Mouse (Mus musculus) lung, postnatal 0 days (tissue): Measurements from ENCODE around the gene 3110082I17Rik. TPM values are rescaled to one million over a fixed set of nuclear protein-coding genes. Genes with fewer than 3 reads are reported as not detected.
A peak's percentile ranks its signal among the peaks of the same experiment; 100 is the strongest.

ENCODE experiments used
- ATAC-seq: fragments of 200-750 bp; cut with Nextera tagmentation; 2 replicates; pipeline ENCODE4 v1.8.0; 2017; ENCODE audit warnings: moderate library complexity
- DNase-seq: peaks from one replicate; pipeline ENCODE4 v3.0.0-alpha.2; 2016; ENCODE audit warnings: low spot score
- H3K27ac ChIP-seq: fragments of 300-500 bp; sonication (generic); 2 replicates; pipeline ENCODE4 v1.5.1; 2014; ENCODE audit warnings: antibody characterized with exemption, mild to moderate bottlenecking, low read length, mixed read lengths
- H3K27me3 ChIP-seq: fragments of 300-500 bp; sonication (generic); replicated peaks from 2 replicates; pipeline ENCODE4 v1.6.1; 2014; ENCODE audit warnings: low read length, mixed read lengths; ENCODE audit not compliant: insufficient read depth
- H3K36me3 ChIP-seq: fragments of 300-500 bp; sonication (generic); 2 replicates; pipeline ENCODE4 v1.6.1; 2014; ENCODE audit warnings: low read length, mixed read lengths; ENCODE audit not compliant: insufficient read depth
- H3K4me1 ChIP-seq: fragments of 300-500 bp; sonication (generic); 2 replicates; pipeline ENCODE4 v1.6.1; 2014; ENCODE audit warnings: antibody characterized with exemption, low read depth, low read length, mixed read lengths; ENCODE audit not compliant: insufficient read depth
- H3K4me2 ChIP-seq: fragments of 300-500 bp; sonication (generic); replicated peaks from 2 replicates; pipeline ENCODE4 v1.6.1; 2014; ENCODE audit warnings: low read depth, mild to moderate bottlenecking, low read length, moderate library complexity, mixed read lengths
- H3K4me3 ChIP-seq: fragments of 300-500 bp; sonication (generic); 2 replicates; pipeline ENCODE4 v1.5.1; 2014; ENCODE audit warnings: low read depth, low read length
- H3K9ac ChIP-seq: fragments of 300-500 bp; sonication (generic); replicated peaks from 2 replicates; pipeline ENCODE4 v1.6.1; 2014; ENCODE audit warnings: low read depth, mild to moderate bottlenecking
- H3K9me3 ChIP-seq: fragments of 300-500 bp; sonication (generic); 2 replicates; pipeline ENCODE4 v1.6.1; 2016; ENCODE audit warnings: low read length, mixed read lengths
- CTCF ChIP-seq: IDR thresholded peaks from 2 replicates; pipeline ENCODE4 v1.5.1; 2016; ENCODE audit warnings: antibody characterized with exemption, mild to moderate bottlenecking
- EP300 ChIP-seq: IDR thresholded peaks from 2 replicates; pipeline ENCODE4 v1.6.1; 2016; ENCODE audit warnings: antibody characterized with exemption, mild to moderate bottlenecking, control low read depth
- WGBS: fragments of 180-500 bp; shearing (Covaris S2); extraction: QIAGEN DNeasy Blood & Tissue Kit; methylation state at CpG from one replicate; pipeline ENCODE4 v1.1.7; 2014; 5-methylcytosine and 5-hydroxymethylcytosine counted together
- polyA plus RNA-seq: library from polyadenylated mRNA; unstranded; fragments of >200 nt; fragmentation: Nextera tagmentation; extraction: Ambion mirVana; gene quantifications from 2 replicates; pipeline ENCODE4 v1.2.1, GENCODE M21; 2015

The 3110082I17Rik gene
- polyA plus RNA-seq, 1 experiment from 2014 or later, result 16.1 TPM

GRCm38 (mm10) chr5:139333301-139334013 lies 126.9 kb downstream of the 3110082I17Rik start:
- H3K27ac ChIP-seq, result no peak overlapping the region
- H3K27me3 ChIP-seq, result no peaks in the 10 kb centered on the region
- no peak overlapping the region for H3K4me2 ChIP-seq
- DNase-seq (peak; percentile 3), ATAC-seq (no peak)
- no peak overlapping the region for H3K9ac ChIP-seq
- TF ChIP-seq EP300 (no peak), CTCF (no peak)
- H3K4me1 ChIP-seq, result no peaks in the 10 kb centered on the region
- peaks cover 4% of the 10 kb centered on the region; the same call in 1 of the 2 replicates for H3K36me3 ChIP-seq
- WGBS, result 77% methylated on average over 16 of the region's 16 CpGs
- H3K4me3 ChIP-seq, result no peak overlapping the region
- no peaks in the 10 kb centered on the region for H3K9me3 ChIP-seq

- WGBS, result 76% methylated on average over 8 of the region's 8 CpGs
- no peaks in the 10 kb centered on the region for H3K4me1 ChIP-seq
- no peaks in the 10 kb centered on the region for H3K27me3 ChIP-seq
- no peak for ATAC-seq
- no peak overlapping the region for H3K4me3 ChIP-seq
- no peak for DNase-seq
- H3K4me2 ChIP-seq, result no peak overlapping the region
- no peak overlapping the region for H3K9ac ChIP-seq
- H3K9me3 ChIP-seq, result no peaks in the 10 kb centered on the region
- TF ChIP-seq EP300 (no peak), CTCF (no peak)
- no peaks in the 10 kb centered on the region; the same call in 1 of the 2 replicates for H3K36me3 ChIP-seq
- no peak overlapping the region for H3K27ac ChIP-seq
These were observed 127.6 kb downstream of the 3110082I17Rik start for GRCm38 (mm10) chr5:139332590-139333272.

- Histone ChIP-seq H3K36me3 (no peaks in the 10 kb centered on the region; the same call in 1 of the 2 replicates), H3K9ac (no peak overlapping the region), H3K9me3 (no peaks in the 10 kb centered on the region), H3K27me3 (no peaks in the 10 kb centered on the region), H3K27ac (no peak overlapping the region), H3K4me2 (no peak overlapping the region), H3K4me1 (no peaks in the 10 kb centered on the region), H3K4me3 (no peak overlapping the region)
- peak; percentile 51 for ATAC-seq
- DNase-seq, result peak; percentile 78
- TF ChIP-seq CTCF, result peak; percentile 99
- TF ChIP-seq EP300, result no peak
- 15% methylated on average over 8 of the region's 8 CpGs for WGBS
These were observed 128.6 kb downstream of the 3110082I17Rik start for GRCm38 (mm10) chr5:139331742-139332141.

GRCm38 (mm10) chr5:139330766-139331165 lies 129.6 kb downstream of the 3110082I17Rik start:
- TF ChIP-seq EP300 (no peak), CTCF (no peak)
- Histone ChIP-seq H3K4me2 (no peak overlapping the region), H3K27me3 (peaks cover 3% of the 10 kb centered on the region; the same call in 1 of the 2 replicates), H3K27ac (no peak overlapping the region), H3K4me1 (0 out of 2 replicates have a peak, but pooled peaks cover under 1% of the 10 kb centered on the region), H3K4me3 (no peak overlapping the region), H3K36me3 (no peaks in the 10 kb centered on the region; the same call in 1 of the 2 replicates), H3K9ac (no peak overlapping the region), H3K9me3 (no peaks in the 10 kb centered on the region)
- ATAC-seq (no peak), DNase-seq (no peak)
- 65% methylated on average over 7 of the region's 7 CpGs for WGBS

- Histone ChIP-seq H3K36me3 (no peaks in the 10 kb centered on the region), H3K4me1 (peaks cover 9% of the 10 kb centered on the region; the same call in 1 of the 2 replicates), H3K27ac (no peak overlapping the region), H3K27me3 (peaks cover 10% of the 10 kb centered on the region; the same call in 1 of the 2 replicates), H3K4me3 (no peak overlapping the region), H3K9ac (no peak overlapping the region), H3K9me3 (no peaks in the 10 kb centered on the region), H3K4me2 (no peak overlapping the region)
- no peak for DNase-seq
- no peak for ATAC-seq
- WGBS, result 45% methylated on average over 7 of the region's 7 CpGs
- TF ChIP-seq EP300 (no peak), CTCF (no peak)
These were observed 132.7 kb downstream of the 3110082I17Rik start for GRCm38 (mm10) chr5:139327634-139328020.

- 71% methylated on average over 7 of the region's 7 CpGs for WGBS
- DNase-seq (no peak), ATAC-seq (no peak)
- Histone ChIP-seq H3K36me3 (no peaks in the 10 kb centered on the region), H3K9ac (no peak overlapping the region), H3K4me2 (no peak overlapping the region), H3K27me3 (peaks cover 10% of the 10 kb centered on the region; the same call in 1 of the 2 replicates), H3K27ac (no peak overlapping the region), H3K9me3 (no peaks in the 10 kb centered on the region), H3K4me1 (peaks cover 9% of the 10 kb centered on the region; the same call in 1 of the 2 replicates), H3K4me3 (no peak overlapping the region)
- TF ChIP-seq CTCF, result no peak
- no peak for TF ChIP-seq EP300
These were observed 133.2 kb downstream of the 3110082I17Rik start for GRCm38 (mm10) chr5:139326986-139327633.
